Mouse (Mus musculus): Measurements from ENCODE around the gene Best2.
A peak's percentile ranks its signal among the peaks of the same experiment; 100 is the strongest.

Gene Best2

DNA sequence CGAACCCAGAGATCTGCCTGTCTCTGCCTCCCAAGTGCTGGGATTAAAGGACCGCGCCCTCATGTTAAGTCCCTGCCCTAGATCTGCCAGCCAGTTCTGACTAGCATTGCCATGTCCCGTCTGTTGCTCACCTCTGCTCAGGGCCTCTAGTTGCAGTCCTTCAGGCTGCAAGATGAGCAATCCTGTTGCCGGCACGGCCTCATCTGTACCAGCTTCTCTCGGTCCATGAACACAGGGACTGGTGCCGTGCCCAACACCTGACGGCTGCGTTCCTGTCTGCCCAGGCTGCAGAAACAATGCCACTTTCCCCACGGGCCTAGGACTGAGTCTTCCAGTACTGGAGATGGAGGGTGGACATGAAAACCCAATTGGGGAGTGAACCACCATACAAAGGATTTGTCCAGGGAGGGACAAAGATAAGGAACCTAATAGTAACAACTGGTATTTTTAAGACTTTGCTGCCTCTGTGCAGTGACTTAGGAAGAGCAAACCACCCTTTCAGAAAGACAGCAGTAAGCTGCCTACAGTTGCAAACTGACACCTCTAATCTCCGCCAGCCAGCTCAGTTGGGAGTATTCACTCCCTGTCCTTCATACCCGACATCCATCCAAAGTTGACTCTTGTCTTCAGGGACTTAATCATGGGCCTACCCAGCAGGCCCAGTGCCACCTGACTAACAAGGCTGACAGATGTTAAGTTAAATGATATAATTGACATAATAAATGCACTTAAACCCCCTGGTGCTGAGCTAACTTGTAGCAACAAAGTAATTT, 46.6 kb downstream of the Best2 start:
- no peak for DNase-seq (ENCODE audit: low spot score in 2 of 2)

DNA sequence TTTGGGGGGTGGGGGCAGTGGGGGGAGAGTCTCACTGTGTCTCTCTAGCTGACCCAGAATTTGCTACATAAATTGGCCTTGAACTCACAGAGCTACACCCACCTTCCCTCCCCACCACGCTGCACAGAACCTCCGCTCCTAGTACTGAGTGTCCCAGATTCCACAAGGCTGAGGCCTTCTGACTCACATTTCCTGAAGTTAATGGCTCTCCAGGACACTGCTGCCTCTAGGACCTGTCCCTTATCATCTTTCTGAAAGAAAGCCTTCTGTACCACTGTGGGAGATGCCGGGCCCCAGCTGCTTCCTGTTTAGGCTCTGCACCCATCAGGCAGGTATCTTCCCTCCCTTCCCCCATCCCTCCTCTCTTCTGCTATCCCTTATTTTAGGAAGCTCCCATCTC, 47.7 kb downstream of the Best2 start:
- no peak for DNase-seq (ENCODE audit: low spot score in 2 of 2)

DNA sequence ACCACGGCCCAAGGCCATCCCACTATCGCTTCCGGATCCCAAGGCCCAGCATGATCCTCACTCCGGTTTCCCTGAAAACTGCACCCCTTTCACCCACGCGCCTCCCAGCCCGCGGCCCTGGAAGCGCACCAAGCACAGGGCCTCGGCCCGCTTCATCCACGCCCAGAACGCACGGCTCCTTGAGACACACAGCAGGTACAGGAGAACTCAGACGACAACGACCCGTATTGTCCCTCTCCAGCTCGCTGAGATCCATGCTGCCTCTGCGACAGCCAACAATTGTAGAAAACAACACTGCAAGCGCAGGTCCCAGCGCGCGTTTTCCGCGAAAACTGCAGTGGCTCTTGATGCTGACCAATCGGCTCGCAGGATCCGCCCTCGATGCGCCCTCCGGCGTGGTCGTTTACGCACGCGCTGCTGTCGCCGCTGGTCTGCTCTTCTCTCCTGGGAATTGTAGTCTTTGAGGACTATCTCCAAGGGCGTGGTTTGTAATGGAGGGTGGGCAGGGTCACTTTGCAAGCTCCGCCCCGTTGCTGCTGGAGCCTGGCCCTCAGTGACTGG, 48.5 kb downstream of the Best2 start:
- DNase-seq (ENCODE audit: low spot score in 2 of 2), result peak; percentile 88 to 94

DNA sequence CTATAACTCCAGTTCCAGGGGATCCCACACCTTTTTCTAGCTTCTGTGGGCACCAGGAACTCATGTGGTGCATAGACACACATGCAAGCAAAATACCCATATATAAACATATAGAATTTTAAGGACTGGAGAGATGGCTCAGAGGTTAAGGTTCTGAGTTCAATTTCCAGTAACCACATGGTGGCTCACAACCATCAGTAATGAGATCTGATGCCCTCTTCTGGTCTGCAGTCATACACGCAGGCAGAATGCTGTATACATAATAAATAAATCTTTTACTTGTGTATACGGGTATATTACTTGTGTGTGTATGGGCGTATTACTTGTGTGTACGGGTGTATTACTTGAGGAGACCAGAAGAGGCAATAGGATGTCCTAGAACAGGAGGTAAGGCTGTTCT, 50.4 kb downstream of the Best2 start:
- no peak for DNase-seq (ENCODE audit: low spot score in 2 of 2)

DNA sequence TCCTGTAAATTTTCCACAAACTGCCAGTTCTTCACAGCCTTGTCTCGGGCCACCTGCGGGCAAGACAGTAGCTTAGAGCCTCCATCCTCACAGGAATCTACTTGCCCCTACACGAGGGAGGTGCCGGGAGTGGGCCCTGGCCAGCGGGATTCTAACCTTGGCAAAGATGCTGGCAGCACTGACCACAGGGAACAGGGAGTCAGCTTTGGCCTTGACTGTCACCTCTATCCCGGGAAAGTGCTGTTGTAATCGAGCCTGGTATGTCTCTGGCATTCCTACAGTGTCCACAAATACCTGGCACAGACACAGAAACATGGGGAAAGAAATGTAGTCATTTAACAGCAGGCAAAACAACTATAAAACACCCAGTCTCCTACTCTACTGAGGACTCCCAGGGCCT, 54.5 kb downstream of the Best2 start:
- DNase-seq (ENCODE audit: low spot score in 2 of 2), result no peak
